Mouse (Mus musculus): ENCODE measurements around the gene Cog5.

Cog5 gene

DNA sequence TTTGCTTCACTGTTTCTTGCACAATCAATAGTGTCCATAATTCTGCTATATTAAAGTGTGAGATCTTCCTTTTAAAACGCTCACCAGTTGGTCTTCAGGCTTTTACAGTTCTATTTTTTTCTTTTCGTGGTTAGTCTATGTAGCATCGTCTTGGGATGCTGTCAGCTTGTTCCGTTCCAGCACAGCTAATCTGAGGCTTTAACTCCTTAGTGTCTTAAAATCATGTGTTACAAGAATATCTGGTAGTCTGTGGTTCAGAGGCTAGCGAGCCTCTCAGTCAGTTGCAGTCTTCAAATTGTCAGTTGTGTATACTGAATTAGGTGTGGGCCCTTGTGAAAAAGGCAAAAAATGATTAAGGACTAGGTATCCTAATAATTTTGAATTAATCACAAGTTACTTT is 57.6 kb downstream of the Cog5 start:
- DNase-seq: no peak

DNA sequence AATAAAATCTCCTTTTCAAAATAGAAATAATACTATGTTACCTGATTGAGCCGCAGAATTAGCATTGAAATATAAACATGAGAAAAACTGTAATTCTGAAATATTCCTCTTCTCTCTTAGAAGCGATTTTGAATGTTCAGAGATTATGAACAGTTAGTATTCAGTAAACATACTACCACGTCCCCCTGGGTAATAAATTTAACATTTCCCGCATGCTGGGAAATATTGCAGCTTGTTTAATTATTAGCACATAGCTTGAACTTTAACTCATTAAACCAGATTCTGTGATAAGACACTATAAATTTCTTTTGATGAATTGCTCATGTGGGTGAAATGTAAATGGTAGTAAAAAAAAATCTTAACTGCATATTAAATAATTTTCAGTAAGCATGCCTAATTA is 58.1 kb downstream of the Cog5 start:
- no peak for DNase-seq

GRCm38 (mm10) chr12:31713600-31713999 is 58.9 kb downstream of the Cog5 start, which contains the start of gene Gpr22:
Gene Gpr22, minus strand, starts transcription at chr12:31713947.
- no peak for DNase-seq

DNA sequence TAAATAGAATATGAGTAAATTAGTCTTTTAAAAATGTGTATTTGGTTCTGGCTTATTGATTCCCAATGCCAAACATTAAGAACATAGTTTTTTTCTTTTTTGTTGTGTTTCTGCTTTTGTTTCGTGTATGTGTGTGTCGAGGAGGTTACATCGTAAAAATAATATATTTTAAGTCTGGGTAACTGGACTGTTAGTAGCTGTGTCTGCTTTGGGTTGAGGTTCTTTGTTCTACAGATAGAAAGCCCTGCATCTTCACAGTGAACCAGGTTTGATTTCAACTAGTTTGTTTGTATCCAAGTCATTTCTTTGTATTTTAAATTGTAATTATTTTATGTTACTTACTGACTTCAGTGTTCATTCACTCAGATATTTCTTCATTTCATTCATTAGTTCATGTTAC is 59.4 kb downstream of the Cog5 start:
- DNase-seq: no peak

GRCm38 (mm10) chr12:31719586-31720275 is 65.1 kb downstream of the Cog5 start:
- peak in 1 of 2 experiments; percentile 47 for DNase-seq

GRCm38 (mm10) chr12:31724576-31724975 is 69.9 kb downstream of the Cog5 start:
- no peak for DNase-seq

DNA sequence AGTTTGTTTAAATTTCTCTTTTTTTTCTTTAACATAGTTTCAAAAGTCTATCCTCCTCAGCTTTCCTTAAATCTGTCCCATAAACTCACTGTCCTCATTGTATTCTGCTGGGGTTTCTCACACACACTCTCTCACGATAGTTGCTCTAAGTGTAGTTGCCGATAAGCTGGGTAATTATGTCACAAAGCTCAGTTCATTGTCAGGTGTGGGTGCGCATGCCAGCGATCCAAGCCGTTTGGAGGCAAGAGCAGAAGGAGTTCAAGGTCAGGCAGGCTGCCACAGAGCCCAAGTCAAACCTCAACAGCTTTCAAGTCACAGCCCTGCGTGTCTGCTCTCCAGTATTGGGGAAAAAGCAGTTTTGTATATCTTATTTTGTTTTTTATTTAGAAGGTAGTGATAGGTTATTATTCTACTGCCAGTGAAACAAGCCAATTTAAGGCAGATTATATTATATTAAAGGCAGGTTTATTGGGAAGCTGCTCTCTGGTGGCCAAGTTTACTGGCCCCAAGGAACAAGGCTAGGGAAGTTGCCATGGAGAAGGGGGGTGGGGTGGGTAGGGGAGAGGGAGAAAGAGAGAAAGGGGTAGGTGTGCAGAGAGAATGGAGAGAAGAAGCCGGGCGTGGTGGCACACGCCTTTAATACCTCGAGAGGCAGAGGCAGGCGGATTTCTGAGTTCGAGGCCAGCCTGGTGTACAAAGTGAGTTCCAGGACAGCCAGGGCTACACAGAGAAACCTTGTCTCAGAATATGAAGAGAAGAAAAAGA is 71.0 kb downstream of the Cog5 start:
- no peak for DNase-seq

DNA sequence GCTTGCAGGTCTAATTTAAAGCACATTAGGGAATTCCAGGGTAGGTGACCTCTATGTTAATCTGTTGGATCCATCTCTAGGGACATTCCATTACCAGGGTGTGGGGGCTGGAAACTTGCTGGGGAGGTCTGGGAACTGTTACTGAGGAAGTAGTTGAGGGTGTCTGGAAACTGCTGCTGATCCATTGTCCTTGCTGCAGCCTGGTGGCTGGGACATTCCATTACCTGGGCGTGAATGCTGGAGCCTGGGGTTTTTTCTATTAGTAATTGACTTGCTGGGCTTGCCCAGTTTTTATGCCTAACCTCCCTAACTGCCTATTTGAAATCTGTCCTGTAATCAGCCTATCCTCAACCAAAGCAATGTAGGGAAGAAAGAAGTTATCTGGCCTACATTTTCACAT is 72.0 kb downstream of the Cog5 start:
- peak; percentile 6 to 20 for DNase-seq

DNA sequence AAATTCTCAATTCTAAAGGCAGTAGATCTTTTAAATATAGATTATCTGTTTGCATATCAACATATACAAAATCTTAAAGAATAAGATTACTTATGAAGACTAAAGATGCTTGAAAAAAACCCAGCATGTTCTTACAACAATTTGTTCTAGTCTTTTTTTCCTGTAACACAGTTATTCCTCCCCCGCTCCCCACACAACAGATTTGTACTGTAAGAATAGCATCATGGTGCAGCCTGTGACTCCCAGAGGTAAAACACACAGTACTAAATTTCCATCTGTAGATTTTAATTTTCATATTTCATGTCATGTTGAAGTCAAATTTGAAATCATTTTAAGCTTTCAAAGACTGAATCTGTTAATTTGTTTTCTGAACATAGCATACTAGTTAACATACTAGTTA is 75.5 kb downstream of the Cog5 start:
- no peak for DNase-seq

GRCm38 (mm10) chr12:31734616-31735015 is 79.9 kb downstream of the Cog5 start:
- no peak for DNase-seq

DNA sequence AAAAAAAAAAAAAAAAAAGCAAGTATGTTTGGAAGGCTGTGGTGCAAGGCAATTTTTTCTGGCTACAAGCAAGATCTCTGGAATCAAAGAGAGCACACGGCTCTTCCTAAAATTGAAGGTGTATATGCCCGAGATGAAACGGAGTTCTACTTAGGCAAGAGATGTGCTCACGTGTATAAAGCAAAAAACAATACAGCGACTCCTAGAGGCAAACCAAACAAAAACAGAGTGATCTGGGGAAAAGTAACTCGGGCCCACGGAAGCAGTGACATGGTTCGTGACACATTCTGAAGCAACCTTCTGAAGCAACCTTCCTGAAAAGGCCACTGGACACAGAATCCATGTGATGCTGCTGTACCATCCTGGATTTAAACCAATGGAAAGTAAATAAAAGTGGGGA is 92.6 kb downstream of the Cog5 start:
- no peak for DNase-seq

DNA sequence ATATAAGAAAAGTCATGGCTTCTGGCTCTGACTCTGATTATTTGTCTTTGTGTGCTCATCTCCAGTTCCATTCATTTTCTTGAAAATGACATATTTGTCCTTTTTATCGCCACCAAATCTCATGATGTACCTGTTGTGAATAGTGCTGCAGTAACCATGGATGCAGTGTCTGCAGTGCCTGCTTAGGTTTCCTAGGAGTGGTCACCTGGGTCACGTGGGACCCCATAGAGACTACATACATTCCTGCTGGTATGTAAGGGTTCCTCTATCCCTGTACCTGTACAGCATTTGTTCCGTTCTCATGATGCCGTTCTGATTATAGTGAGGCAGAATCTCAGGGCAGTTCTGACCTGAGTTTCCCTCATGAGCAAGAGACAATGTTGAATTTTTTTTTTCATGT is 95.2 kb downstream of the Cog5 start:
- no peak for DNase-seq

DNA sequence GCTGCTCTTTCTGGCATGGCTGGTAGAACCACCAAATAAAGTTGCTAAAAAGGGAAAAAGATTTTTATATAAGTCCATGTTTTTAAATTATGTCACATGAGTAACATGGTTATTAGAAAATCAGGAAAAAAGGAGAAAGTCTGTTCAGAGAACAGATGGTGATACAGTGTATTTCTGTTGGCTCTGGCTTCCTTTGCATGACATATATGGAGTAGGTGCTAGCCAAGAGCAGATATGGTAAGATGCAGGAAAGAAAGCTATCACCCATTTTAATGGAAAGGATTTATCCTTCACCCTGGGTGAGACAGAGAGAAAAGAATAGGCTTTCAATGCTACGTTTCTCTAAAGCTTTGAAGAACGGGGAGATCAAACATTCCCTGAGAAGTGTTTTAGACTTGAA is 99.8 kb downstream of the Cog5 start:
- no peak for DNase-seq

DNA sequence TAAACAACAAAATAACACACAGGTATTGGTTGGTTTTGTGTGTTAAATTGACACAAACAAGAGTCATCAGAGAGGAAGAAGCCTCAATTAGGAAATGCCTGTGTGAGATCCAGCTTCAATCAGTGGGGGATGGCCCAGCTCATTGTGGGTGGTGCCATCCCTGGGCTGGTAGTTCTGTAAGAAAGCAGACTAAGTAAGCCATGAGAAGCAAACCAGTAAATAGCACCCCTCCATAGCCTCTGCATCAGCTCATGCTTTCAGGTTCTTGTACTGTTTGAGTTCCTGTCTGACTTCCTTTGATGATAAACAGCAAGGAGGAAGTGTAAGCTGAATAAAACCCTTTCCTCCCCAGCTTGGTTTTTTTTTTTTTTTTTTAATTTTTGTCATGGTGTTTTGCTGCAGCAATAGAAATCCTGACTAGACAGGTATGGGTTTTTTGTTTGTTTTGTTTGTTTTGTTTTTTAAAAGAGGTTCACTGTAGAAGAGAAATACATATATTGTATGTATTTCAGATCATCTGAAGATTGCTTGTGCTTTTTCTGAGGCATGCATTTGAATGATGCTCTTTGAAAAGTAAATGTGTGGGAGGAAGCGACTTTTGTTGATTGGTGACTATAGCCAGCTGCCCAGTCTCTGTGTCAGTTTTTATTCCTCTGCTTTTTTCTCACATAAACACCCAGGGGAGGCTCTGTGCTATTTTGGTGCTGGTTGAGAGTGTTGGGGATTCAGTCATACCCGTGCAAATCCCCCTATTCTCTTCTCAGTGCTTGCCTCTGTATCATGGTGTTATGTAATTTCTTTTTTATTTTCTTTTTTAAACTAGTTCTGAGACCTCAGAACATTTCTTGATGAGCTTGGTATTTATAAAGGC is 101.5 kb downstream of the Cog5 start:
- no peak for DNase-seq

- no peak for DNase-seq
These were observed 118.9 kb downstream of the Cog5 start for GRCm38 (mm10) chr12:31773612-31774011.

DNA sequence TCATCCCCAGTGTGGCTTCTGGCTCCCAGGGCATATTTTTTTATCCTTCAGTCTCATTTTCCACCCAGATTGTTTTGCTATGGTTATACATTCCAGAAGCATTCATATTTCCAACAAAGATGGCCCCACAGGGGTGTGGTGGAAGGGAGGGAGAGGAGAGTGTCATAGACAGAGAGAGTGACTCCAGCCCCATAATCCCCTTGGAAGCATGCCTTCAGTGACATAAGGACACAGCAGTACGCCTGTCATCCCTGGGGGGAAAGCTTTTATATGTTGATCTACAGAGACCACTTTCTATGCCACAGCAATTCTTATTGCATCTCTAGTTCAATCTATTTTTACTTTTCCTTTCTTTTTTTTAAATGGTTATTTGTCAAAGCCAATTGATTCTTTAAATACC is 129.6 kb downstream of the Cog5 start:
- no peak for DNase-seq

DNA sequence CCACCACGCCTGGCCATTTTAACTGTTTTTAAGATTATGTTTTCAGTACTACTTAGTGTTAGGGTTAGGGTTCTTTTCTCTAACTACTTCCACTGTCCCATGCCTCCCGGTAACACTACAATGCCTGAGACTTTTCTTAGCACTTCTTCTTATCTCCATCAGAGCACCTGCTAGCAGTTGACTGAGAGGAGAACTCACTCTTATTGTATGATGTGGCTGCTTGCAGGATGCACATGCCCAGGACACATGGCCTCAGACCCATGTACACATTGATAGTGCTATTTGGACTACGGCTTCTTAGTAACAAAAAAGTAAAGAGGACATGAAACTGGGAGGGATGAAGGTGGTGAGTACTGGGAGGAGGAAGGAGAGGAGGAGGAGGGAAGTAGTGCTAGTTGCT is 133.9 kb downstream of the Cog5 start:
- no peak for DNase-seq

GRCm38 (mm10) chr12:31806410-31807154 is 151.9 kb downstream of the Cog5 start:
- no peak for DNase-seq

- no peak for DNase-seq
These were observed 163.4 kb downstream of the Cog5 start for GRCm38 (mm10) chr12:31818051-31818461.

- no peak for DNase-seq
These were observed 164.4 kb downstream of the Cog5 start for GRCm38 (mm10) chr12:31819096-31819495.

GRCm38 (mm10) chr12:31819520-31819919 is 164.9 kb downstream of the Cog5 start:
- DNase-seq: no peak

- DNase-seq: peak; percentile 42 to 48
These were observed 169.0 kb downstream of the Cog5 start for GRCm38 (mm10) chr12:31823671-31824070.

DNA sequence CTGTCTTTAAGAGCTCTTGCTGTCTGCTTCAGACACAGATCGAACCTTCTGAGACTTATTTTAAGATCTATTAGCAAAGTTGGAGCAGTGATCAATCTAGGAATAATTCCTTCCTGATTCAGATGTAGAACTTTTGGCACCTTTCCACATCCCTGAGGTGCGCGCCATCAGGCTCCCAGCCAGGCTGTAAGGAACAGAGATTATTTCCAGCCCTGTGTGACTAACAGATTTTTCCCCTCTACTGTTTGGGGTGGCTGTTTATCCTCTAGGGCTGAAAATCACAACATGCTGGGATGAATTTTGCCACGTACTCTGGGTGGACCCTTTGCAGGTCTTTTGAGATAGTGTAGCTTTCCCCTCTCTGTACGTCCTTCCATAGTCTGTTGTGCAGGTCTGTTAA is 170.2 kb downstream of the Cog5 start:
- DNase-seq: no peak

Data from kidney, postnatal 36 days (tissue).